Mouse (Mus musculus): ENCODE measurements at regions not wholly inside any gene's neighbourhood (a gene's known extent, or its start where the extent isn't known, plus 50 kb on each side); places are given as distances from the start of the nearest gene placed in this dataset.

- TF ChIP-seq CTCF (IDR thresholded peaks at IDR 0.05; ENCODE audit: low read depth, low read length) (no peak), POLR2A (IDR thresholded peaks at IDR 0.05; ENCODE audit: extremely low read depth, insufficient read depth, low read length) (no peak)
These were observed 277.5 kb downstream of the Cog6 start for GRCm38 (mm10) chr3:52739526-52739925.
